Mouse (Mus musculus): ENCODE measurements around the gene P3h3. TPM values are rescaled to one million over a fixed set of nuclear protein-coding genes. Genes with fewer than 3 reads are reported as not detected.

Gene P3h3
- polyA plus RNA-seq, 1 experiment, result 2.7 TPM

- peaks cover 5% of the 10 kb centered on the region for H3K4me1 ChIP-seq (ENCODE audit: control insufficient read depth, insufficient read depth, low read length)
- TF ChIP-seq CTCF (IDR thresholded peaks at IDR 0.05; ENCODE audit: control insufficient read depth, insufficient read depth, low read length) (no peak), POLR2A (IDR thresholded peaks at IDR 0.05; ENCODE audit: borderline replicate concordance, control insufficient read depth, low read depth, low read length) (no peak)
- H3K4me3 ChIP-seq (replicated peaks; ENCODE audit: control insufficient read depth, low read depth, low read length), result peak overlapping the region; percentile 42
- peak overlapping the region; percentile 76 for H3K27ac ChIP-seq (ENCODE audit: control insufficient read depth, insufficient read depth, low read depth, low read length, poor library complexity)
- WGBS, result 23% methylated on average over 8 of the region's 8 CpGs
Measured at GRCm38 (mm10) chr6:124817971-124818370, 39.6 kb downstream of the P3h3 start.

- WGBS, result 70% methylated on average over 8 of the region's 8 CpGs
Measured at GRCm38 (mm10) chr6:124817563-124817962, 40.0 kb downstream of the P3h3 start.

GRCm38 (mm10) chr6:124817125-124817524 lies 40.4 kb downstream of the P3h3 start:
- WGBS, result 88% methylated on average over 11 of the region's 11 CpGs
- Histone ChIP-seq H3K4me3 (replicated peaks; ENCODE audit: control insufficient read depth, low read depth, low read length) (no peak overlapping the region), H3K27ac (ENCODE audit: control insufficient read depth, insufficient read depth, low read depth, low read length, poor library complexity) (no peak overlapping the region), H3K4me1 (ENCODE audit: control insufficient read depth, insufficient read depth, low read length) (peaks cover 5% of the 10 kb centered on the region)
- TF ChIP-seq POLR2A (IDR thresholded peaks at IDR 0.05; ENCODE audit: borderline replicate concordance, control insufficient read depth, low read depth, low read length) (no peak), CTCF (IDR thresholded peaks at IDR 0.05; ENCODE audit: control insufficient read depth, insufficient read depth, low read length) (no peak)

More at GRCm38 (mm10) chr6:124817563-124817962, 40.0 kb downstream of the P3h3 start:
- Histone ChIP-seq H3K4me3 (replicated peaks; ENCODE audit: control insufficient read depth, low read depth, low read length) (peak overlapping the region; percentile 14), H3K4me1 (ENCODE audit: control insufficient read depth, insufficient read depth, low read length) (peaks cover 5% of the 10 kb centered on the region), H3K27ac (ENCODE audit: control insufficient read depth, insufficient read depth, low read depth, low read length, poor library complexity) (peak overlapping the region; percentile 32; the same call in 1 of the 2 replicates)
- no peak for TF ChIP-seq POLR2A (IDR thresholded peaks at IDR 0.05; ENCODE audit: borderline replicate concordance, control insufficient read depth, low read depth, low read length)
- TF ChIP-seq CTCF (IDR thresholded peaks at IDR 0.05; ENCODE audit: control insufficient read depth, insufficient read depth, low read length), result no peak

GRCm38 (mm10) chr6:124816611-124817010 lies 40.9 kb downstream of the P3h3 start:
- WGBS, result 90% methylated on average over 4 of the region's 4 CpGs
- no peak overlapping the region for H3K27ac ChIP-seq (ENCODE audit: control insufficient read depth, insufficient read depth, low read depth, low read length, poor library complexity)
- no peak for TF ChIP-seq POLR2A (IDR thresholded peaks at IDR 0.05; ENCODE audit: borderline replicate concordance, control insufficient read depth, low read depth, low read length)
- TF ChIP-seq CTCF (IDR thresholded peaks at IDR 0.05; ENCODE audit: control insufficient read depth, insufficient read depth, low read length), result no peak
- H3K4me3 ChIP-seq (replicated peaks; ENCODE audit: control insufficient read depth, low read depth, low read length), result no peak overlapping the region
- peaks cover 5% of the 10 kb centered on the region for H3K4me1 ChIP-seq (ENCODE audit: control insufficient read depth, insufficient read depth, low read length)

DNA sequence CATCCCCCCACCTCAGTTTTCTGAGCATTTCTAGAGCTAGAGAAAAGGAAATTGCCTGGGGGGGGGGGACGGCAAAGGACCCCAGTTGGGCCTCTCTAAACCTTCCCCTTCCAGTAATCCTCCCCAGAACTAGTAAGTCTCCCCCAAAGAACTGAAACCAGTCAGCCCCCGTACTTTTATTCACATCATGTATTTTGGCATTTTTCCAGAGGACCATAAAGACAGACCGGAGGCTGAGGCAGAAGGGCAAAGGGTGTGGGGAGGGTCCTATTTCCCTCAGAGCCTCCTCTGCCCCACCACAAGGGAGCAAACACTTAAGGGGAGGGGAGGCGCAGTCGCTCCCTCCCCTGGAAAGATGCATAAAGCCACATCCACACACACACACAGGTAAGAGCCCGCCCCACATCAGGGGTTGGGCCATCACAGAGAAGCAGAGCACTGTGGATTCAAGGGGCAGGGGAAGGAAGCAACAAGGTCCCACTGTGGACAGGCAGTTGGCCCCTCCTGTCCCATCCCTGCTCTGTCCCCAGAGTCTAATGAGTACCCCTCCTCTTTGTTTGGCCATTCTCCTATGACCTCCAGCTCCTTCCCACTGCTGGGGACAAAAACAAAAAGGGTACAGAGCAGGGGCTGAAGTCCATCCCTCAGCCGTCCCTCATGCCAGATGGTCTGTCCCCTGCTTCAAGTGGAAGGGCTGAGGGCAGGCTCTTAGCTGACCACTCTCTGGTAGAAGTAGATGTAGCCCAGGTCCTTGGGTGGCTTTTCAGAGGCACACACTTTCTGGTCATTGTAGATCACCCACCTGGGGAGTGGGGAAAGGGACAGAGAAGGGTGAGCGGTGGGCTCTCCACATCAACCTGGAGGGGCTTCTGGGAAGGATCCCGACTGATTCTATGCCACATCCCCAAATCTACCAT lies 42.4 kb downstream of the P3h3 start:
- Histone ChIP-seq H3K4me3 (replicated peaks; ENCODE audit: control insufficient read depth, low read depth, low read length) (no peak overlapping the region), H3K4me1 (ENCODE audit: control insufficient read depth, insufficient read depth, low read length) (peaks cover 5% of the 10 kb centered on the region), H3K27ac (ENCODE audit: control insufficient read depth, insufficient read depth, low read depth, low read length, poor library complexity) (no peak overlapping the region)
- TF ChIP-seq POLR2A (IDR thresholded peaks at IDR 0.05; ENCODE audit: borderline replicate concordance, control insufficient read depth, low read depth, low read length) (no peak), CTCF (IDR thresholded peaks at IDR 0.05; ENCODE audit: control insufficient read depth, insufficient read depth, low read length) (no peak)
- 76% methylated on average over 9 of the region's 9 CpGs for WGBS

GRCm38 (mm10) chr6:124814448-124814847 lies 43.1 kb downstream of the P3h3 start:
- H3K27ac ChIP-seq (ENCODE audit: control insufficient read depth, insufficient read depth, low read depth, low read length, poor library complexity), result peak overlapping the region; percentile 19; the same call in 1 of the 2 replicates
- no peak for TF ChIP-seq POLR2A (IDR thresholded peaks at IDR 0.05; ENCODE audit: borderline replicate concordance, control insufficient read depth, low read depth, low read length)
- H3K4me1 ChIP-seq (ENCODE audit: control insufficient read depth, insufficient read depth, low read length), result peaks cover 9% of the 10 kb centered on the region
- WGBS, result 25% methylated on average over 8 of the region's 8 CpGs
- no peak overlapping the region for H3K4me3 ChIP-seq (replicated peaks; ENCODE audit: control insufficient read depth, low read depth, low read length)

DNA sequence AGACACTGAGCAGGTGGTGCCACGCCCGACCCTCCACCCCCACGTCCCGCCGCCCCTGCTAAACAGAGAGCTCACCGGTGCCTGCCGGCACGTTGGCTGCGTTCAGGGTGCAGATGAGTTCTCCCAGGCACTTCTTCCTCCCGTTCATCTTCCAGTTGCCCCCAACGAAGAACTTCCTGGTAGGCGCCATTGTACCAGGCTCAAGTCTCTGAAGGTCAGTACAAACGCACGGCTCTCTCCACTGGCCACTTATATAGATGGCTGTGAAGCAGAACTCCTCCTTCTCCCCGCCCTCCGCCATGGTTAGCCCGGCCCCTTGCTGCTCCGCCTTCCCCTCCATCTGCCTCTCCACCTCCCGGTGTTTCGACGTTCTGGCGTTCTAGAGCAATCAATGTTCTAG lies 43.6 kb downstream of the P3h3 start, which contains the start of gene Tpi1:
Gene Tpi1 (minus strand): TSS at position 364 of the 400 bp plus-strand sequence.
- Histone ChIP-seq H3K4me3 (replicated peaks; ENCODE audit: control insufficient read depth, low read depth, low read length) (peak within 1 kb of the TSS; percentile 86), H3K27ac (ENCODE audit: control insufficient read depth, insufficient read depth, low read depth, low read length, poor library complexity) (peak within 1 kb of the TSS; percentile 19), H3K4me1 (ENCODE audit: control insufficient read depth, insufficient read depth, low read length) (peaks cover 9% of the 10 kb centered on the region)
- TF ChIP-seq CTCF (IDR thresholded peaks at IDR 0.05; ENCODE audit: control insufficient read depth, insufficient read depth, low read length), result 0 out of 2 replicates have a peak, but pooled peaks have one; percentile 6
- TF ChIP-seq POLR2A (IDR thresholded peaks at IDR 0.05; ENCODE audit: borderline replicate concordance, control insufficient read depth, low read depth, low read length), result peak; percentile 70
- under 1% methylated on average over 22 of the region's 22 CpGs for WGBS

- Histone ChIP-seq H3K4me3 (replicated peaks; ENCODE audit: control insufficient read depth, low read depth, low read length) (peak overlapping the region; percentile 86), H3K4me1 (ENCODE audit: control insufficient read depth, insufficient read depth, low read length) (peaks cover 6% of the 10 kb centered on the region), H3K27ac (ENCODE audit: control insufficient read depth, insufficient read depth, low read depth, low read length, poor library complexity) (peak overlapping the region; percentile 2)
- TF ChIP-seq CTCF (IDR thresholded peaks at IDR 0.05; ENCODE audit: control insufficient read depth, insufficient read depth, low read length) (no peak), POLR2A (IDR thresholded peaks at IDR 0.05; ENCODE audit: borderline replicate concordance, control insufficient read depth, low read depth, low read length) (peak; percentile 58; the same call in 1 of the 2 replicates)
- WGBS, result 0% methylated on average over 18 of the region's 18 CpGs
Measured at GRCm38 (mm10) chr6:124813496-124813895, 44.1 kb downstream of the P3h3 start.
